Mouse (Mus musculus): ENCODE measurements around the gene Angpt4.

The Angpt4 gene

DNA sequence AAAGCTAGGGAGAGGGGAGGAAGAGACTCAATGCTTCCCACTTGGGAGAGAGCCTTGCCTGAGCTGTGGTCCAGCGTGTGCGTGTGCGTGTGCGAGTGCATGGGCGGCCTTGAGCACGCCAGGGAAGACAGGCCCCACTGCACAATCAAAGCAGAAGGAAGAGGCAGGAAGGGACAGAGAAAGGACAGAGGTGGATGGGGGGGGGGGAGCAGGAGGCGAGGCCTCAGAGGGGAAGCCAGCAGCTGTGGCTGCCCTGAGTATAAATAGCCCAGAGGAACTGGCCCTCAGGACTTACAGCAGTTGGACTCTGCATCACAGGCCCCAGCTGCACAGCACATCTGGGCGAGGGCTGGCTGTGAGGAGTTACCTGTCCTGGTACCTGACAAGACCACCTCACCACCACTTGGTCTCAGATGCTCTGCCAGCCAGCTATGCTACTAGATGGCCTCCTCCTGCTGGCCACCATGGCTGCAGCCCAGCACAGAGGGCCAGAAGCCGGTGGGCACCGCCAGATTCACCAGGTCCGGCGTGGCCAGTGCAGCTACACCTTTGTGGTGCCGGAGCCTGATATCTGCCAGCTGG lies at the start of gene Angpt4:
Gene Angpt4 (plus strand): TSS at position 292 of the 582 bp plus-strand sequence.
- no peak for DNase-seq (ENCODE audit: low spot score in 2 of 2)

GRCm38 (mm10) chr2:151862257-151862810 lies 48.7 kb upstream of the Angpt4 start:
- no peak for DNase-seq (ENCODE audit: low spot score in 2 of 2)

DNA sequence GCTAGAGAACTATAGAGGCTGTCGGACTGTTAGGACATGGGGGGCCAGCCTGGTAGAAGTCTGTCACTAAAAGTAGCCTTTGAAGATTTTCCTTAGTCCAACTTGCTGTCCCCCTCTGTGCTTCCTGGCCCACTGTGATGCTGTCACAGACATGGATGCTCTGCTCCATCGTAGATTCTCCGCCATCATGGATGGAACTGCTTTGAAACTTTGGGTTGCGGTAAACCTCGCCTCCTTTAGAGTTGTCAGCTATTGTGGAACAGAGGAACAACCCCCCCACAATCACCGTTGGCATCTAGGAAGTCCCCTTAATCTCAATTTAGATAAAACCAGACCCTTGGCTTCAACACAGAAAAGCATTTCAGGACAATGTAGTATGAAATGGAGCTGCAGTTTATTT lies 46.1 kb upstream of the Angpt4 start:
- DNase-seq (ENCODE audit: low spot score in 2 of 2) = no peak

DNA sequence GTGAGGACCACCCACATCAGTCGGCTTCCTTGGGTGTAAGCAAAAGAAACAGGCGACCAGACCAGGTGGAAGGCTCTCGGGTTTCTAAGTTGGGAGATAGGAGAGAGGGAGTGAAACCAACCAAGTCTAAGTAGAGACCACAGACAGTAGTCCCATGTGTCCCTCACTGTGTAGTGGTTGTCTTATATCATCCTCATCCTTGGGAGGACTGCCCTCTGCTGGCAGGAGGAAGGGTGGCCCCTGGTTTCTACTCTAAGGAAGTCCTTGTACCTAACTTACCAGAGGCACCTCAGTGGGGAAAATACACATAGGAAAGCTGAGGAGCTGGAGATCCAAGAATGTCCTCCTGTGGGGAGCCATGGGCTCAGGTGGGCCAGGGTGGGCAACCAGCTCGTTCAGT lies 44.5 kb upstream of the Angpt4 start:
- peak; percentile 55 to 65 for DNase-seq (ENCODE audit: low spot score in 2 of 2)

GRCm38 (mm10) chr2:151868196-151868595 lies 42.8 kb upstream of the Angpt4 start:
- no peak for DNase-seq (ENCODE audit: low spot score in 2 of 2)

DNA sequence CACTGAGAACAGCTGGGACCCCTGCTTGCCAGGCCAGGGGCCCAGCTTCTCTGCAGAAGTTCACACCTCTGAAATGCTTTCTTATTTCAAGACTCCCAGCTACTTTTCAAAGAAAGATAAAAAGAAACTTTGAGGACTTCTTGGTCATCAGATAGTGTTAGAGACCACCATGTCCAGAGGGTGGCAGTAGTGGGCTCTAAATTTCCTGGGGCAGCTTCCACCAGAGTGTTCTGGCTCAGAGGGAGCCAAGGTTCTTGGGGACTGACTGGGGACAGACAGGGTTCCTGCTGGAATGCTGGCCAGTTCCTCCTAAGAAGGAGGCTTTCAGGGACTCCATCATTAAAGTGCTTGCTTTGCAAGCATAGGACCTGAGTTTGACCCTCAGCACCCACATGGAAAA lies 36.5 kb upstream of the Angpt4 start:
- peak in 1 of 2 experiments; percentile 51 for DNase-seq (ENCODE audit: low spot score in 2 of 2)

DNA sequence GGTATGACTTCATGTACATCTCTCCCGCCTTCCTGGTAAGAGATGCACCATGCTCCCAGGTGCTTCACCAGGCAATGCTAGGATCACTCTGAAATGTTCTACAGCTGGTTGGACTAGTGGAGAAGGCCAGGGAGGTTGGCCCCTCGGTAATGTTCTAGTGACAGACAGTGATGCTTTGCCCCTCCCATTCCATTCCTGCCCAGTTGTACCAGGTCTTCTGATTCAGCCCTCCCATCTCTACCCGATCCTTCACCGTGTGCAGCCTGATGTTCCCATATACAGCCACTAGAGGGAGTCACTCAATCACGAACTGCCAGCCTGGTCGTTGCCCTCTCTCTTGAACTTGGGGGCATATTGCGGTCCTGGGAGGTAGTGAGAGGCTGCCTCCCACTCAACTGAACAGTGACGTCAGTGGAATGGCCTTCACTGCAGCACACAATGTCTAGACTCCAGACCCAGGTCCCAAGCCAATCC lies 35.0 kb upstream of the Angpt4 start:
- DNase-seq (ENCODE audit: low spot score in 2 of 2) = peak; percentile 53 to 68

GRCm38 (mm10) chr2:151878645-151879044 lies 32.4 kb upstream of the Angpt4 start:
- DNase-seq (ENCODE audit: low spot score in 2 of 2) = no peak

- no peak for DNase-seq (ENCODE audit: low spot score in 2 of 2)
Measured at GRCm38 (mm10) chr2:151879760-151880159, 31.2 kb upstream of the Angpt4 start.

- no peak for DNase-seq (ENCODE audit: low spot score in 2 of 2)
Measured at GRCm38 (mm10) chr2:151891031-151891430, 20.0 kb upstream of the Angpt4 start.

- no peak for DNase-seq (ENCODE audit: low spot score in 2 of 2)
Measured at GRCm38 (mm10) chr2:151893122-151893774, 17.8 kb upstream of the Angpt4 start.

GRCm38 (mm10) chr2:151894209-151894980 lies 16.6 kb upstream of the Angpt4 start:
- DNase-seq (ENCODE audit: low spot score in 2 of 2) = no peak

DNA sequence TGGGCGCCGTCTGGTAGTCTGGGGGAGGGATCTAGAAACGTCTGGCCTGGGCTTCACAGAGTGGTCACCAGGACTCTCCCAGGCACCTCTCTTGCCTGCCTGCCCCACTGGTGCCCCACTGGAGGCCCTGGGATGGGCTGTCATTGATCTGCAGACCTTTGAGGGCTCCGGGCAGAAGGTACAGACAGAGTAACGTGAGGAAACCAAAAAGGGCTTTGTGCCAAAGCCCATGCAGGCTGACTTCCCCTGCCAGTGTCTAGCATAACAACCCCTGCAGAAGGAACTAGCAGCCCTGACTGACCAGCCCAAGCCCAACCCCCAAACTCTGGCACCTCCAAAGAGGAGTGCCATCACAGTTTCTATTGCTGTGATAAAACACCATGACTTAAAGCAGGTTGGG lies 15.1 kb upstream of the Angpt4 start:
- no peak for DNase-seq (ENCODE audit: low spot score in 2 of 2)

- DNase-seq (ENCODE audit: low spot score in 2 of 2) = no peak
Measured at GRCm38 (mm10) chr2:151898106-151898505, 12.9 kb upstream of the Angpt4 start.

GRCm38 (mm10) chr2:151900845-151901244 lies 10.2 kb upstream of the Angpt4 start:
- no peak for DNase-seq (ENCODE audit: low spot score in 2 of 2)

GRCm38 (mm10) chr2:151903267-151903666 lies 7.7 kb upstream of the Angpt4 start:
- no peak for DNase-seq (ENCODE audit: low spot score in 2 of 2)

DNA sequence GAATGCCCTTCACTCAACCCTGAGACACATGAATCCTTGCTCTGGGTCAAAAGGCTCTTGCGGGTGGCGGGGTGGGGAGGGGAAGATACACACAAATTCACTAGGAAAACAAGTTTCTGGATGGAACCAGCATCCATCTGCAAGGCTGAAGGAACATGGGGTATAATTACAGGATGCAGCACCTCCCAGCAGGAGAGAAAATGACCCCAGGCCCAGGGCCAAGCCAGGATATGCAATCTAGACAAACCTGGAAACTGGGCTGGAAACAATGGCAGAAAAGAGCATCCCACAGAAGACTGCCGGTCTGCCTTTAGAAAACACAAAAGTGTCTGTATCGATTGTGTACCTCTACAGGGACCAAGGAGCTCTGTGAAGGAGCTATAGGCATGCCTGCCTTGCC lies 7.1 kb upstream of the Angpt4 start:
- DNase-seq (ENCODE audit: low spot score in 2 of 2) = no peak

GRCm38 (mm10) chr2:151904636-151905035 lies 6.4 kb upstream of the Angpt4 start:
- DNase-seq (ENCODE audit: low spot score in 2 of 2) = no peak

GRCm38 (mm10) chr2:151907020-151907419 lies 4.0 kb upstream of the Angpt4 start:
- no peak for DNase-seq (ENCODE audit: low spot score in 2 of 2)

GRCm38 (mm10) chr2:151909386-151909785 lies 1.6 kb upstream of the Angpt4 start:
- no peak for DNase-seq (ENCODE audit: low spot score in 2 of 2)

GRCm38 (mm10) chr2:151910498-151910897 lies 512 bp upstream of the Angpt4 start:
- DNase-seq (ENCODE audit: low spot score in 2 of 2) = no peak

- DNase-seq (ENCODE audit: low spot score in 2 of 2) = no peak
Measured at GRCm38 (mm10) chr2:151911751-151912150, 741 bp downstream of the Angpt4 start.

Measured in cerebellum, postnatal 4 days (tissue).